Mouse (Mus musculus) 3134 (cell line): Measurements from ENCODE around the gene Vps26c.

ENCODE experiments used
- DNase-seq: peaks from one replicate; pipeline ENCODE4 v3.0.0-alpha.2; 2011; ENCODE audit warnings: low spot score; ENCODE audit not compliant: insufficient read length; ENCODE audit errors: extremely low read depth

Vps26c gene

DNA sequence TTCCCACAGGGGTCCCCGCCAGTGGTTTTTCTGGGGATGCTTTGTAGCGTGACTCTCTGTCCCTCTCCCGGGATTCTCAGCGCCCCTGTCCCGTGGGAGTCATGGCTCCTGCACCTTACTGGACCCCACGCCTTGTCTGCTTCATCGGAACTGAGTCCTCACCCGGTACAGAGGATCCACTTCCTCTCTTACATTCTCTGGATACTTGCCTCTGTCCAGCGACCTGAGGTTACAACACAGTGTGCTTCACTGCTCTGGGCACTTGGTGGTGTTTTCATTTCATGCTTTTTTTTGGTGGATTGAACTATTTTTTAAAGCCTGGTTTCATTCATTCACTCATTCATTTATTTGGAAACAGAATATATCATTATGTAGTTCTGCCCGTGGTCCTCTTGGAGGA lies 23.2 kb upstream of the Vps26c start:
- no peak for DNase-seq

DNA sequence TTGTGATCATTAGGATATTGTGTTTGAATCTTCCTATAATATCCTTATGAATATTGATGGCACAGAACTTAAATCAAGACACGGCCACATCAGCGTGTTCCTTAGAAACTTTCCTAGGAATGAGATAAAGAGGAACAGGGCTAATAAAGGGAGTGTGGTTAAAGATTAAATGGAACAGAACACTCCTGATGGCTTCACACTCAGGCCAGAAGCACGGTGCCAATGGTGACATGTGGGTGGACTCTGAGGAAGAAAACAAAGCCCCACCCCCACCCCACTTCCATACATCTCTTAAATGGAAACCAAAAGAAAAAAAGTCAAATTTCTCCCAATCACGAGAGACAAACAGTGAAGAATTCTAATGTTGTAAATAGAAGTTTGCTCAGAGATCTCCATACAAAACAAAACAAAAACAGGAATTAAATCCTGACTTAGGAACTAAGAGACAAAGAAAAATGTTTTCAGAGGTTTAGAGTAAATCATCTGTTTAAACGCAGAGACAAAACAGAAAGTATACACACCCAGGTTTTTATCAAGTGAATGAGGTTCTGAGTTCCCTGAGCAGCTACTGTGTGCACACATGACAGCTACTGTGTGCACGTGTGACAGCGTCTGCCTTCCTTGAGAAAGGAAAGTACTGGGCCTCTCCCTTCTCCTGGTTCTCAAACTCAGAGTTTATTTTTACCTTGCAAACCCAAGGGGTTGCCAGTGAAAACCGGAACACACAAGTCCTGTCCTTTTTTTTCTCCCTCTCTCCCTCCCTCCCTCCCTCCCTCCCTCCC lies 19.3 kb upstream of the Vps26c start:
- no peak for DNase-seq

DNA sequence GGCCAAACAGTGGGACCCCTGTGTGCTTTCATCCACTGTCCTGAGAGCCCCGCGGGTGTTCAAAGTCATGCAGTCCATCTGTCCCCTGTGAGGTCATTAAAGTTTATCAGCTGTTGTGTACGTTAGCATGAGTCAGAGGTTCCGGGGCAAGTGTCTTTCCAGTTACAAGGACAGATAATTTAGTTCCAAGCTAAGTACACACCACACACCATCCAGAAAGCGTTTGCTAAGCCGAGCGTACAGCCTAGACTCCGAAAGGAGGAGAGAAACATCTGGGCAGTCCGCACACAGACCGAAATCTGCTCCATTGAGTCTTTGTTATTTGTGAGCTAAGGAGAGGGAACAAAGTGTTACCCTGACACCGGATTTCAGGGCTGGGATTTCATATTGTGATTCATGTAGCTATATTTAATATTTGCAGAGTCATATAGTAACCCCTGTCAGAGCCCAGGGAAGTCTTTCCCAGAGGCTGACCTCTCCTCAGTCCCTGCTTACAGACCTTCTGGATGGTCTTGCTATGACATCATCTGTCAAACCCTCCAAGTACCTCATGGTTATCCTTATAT lies 18.0 kb upstream of the Vps26c start:
- no peak for DNase-seq

DNA sequence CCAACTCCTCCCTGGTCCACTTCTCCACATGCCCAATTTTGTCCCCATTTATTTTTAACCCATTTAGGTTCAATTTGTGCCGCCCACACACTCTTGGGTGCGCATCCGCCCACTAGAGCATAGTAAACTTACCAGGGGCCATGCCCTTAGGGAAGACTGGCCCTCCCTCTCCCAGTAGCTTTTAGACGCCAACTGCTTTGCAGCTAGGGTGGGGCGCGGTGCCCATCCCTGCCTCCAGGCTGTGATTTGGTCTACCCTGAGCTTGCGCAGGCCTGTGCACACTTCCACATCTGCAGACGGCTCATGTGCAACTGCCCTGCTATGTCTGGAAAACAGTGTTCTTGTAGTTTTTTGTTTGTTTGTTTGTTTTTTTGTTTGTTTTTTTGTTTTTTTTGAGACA lies 16.3 kb upstream of the Vps26c start:
- DNase-seq: no peak

DNA sequence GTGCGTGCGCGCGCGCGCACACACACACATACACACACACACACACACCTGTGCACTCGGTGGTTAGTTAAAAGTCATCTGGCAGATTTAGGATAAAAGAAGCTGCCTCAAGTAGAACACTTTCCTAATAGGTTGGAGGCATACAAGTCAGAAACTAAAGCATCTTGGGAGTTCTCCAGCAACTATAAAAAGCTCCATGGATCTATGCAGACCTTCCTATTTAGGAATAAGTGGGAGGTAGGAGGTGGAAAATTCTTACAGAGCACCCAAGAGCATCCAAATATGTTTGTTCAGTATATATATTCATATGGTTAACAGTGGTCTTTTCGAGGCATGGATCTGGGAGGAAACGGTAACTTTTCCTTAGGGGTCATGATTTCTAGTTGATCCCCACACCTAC lies 13.5 kb upstream of the Vps26c start:
- no peak for DNase-seq

DNA sequence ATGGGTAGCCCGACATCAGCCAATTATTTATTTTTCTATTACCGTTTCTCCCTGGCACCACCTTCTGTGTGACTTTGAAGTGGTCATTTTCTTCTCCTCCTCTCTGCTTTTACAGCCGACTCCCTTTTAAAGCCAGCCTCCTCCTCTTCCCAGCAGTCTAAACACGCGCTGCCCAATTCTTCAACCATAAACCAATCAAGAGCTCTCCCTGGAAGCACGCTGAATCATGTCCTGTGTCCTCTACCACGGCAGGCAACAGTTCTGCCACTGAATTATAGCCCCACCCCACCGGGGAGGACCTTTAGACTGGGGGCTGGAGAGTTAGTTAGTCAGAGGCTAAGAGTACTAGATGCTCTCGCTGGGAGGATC lies 10.5 kb upstream of the Vps26c start:
- DNase-seq: peak; percentile 66

DNA sequence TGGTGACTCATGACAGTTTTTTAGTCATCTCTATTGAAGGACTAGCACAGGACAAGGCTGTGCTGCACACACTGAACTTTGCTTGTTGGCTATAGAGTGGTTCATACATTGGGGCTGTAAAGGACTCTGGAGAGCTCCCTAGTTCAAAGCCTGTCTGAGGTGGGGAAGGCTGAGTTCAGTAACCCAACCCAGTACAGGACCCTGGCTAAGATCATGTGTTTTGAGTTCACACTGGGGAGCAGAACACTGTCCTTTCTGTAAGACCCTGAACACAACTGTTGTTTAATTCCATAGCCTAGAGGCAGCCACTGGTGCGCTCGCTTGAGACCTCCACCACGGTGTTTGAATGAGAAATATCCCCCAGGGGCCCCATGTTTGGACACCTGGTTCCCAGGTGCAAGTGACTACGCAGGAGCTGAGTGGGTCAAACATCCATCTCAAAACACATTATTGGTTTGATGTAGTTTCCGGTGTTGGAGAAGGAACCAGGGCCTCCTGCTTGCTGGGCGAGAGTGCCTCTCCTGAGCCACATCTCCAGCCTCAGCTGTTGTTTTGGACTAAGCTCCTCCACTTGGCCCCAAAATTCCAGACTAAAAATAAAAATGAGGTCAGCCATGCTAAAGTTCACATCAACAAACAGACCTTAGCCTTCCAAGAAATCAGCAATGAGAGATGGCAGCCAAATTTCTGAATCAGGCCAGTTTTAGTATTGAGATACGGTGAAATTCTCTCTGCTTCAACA lies 10.0 kb upstream of the Vps26c start:
- no peak for DNase-seq

DNA sequence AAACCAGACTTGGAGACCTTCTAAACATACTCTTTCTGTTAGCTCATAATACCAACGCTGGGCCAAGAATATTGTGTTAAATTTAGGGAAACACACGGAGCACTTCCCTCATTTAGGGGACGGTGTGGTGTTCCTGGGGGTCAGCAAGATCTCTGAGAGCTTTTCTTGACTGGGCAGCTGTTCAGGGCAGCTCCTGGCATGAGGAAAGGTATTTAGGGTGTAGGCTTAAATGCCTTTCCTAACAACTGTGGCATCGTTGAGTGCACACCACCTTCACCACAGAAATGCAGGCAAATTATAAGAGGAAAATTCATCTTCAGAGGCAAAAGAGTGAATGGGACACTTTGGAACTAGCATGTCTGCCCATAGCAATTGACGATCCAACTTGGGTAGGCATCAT lies 9.1 kb upstream of the Vps26c start:
- DNase-seq: no peak

DNA sequence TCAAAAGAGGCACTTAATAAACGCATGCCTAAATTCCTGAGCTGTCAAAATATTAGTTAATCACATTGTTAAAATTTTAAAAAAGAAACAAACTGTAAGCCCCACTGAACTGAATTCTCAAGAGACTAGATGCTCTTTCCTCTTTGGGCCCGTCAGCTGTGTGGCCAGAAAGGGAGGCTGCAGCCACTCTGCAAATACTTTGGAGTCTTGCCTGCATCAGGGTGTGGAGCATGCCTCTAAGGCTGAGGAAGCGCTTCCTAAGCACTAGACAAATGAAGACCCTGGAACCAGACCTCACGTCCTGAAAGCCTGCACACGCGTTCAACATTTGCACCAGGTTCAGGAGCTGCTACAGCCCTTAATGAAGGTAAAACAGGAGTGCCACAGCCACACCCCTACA lies 7.0 kb upstream of the Vps26c start:
- no peak for DNase-seq

DNA sequence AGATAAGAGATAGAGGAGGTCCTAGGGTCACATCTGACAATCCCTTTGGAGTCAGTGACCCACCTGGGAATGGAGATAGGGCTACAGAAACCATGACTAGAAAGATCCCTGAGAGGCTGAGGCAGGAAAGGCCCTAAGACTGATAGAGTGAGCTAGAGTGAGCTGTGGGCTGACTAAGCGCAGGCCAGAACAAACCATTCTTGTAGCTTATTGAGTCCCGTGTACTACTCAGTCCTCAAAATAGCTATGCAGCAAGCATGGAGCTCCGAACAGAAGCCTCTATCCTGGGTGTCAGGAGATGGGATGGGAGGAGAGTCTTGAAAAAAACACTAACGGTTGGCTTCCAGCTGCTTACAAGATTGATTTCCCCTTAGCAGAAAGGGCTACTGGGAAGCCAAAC lies 4.6 kb upstream of the Vps26c start:
- DNase-seq: no peak

DNA sequence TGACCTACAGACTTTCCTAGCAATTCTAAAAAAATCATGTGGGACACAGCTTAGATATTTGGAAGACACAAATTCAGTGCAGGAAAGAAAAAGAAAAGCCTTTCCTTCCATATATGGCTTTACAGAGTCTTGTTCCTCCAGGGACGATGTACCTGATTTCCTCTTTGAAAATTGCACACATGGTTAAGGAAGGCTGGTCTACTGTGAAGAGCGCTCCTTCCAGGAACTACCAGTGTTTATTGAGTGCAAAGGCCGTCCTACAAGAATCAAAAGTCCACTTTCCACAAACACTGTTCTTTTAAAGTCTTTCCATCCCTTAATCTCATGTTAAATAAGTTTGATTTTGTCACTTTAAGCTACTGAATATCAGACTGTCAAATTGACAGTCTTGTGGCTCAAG lies 916 bp upstream of the Vps26c start:
- no peak for DNase-seq

DNA sequence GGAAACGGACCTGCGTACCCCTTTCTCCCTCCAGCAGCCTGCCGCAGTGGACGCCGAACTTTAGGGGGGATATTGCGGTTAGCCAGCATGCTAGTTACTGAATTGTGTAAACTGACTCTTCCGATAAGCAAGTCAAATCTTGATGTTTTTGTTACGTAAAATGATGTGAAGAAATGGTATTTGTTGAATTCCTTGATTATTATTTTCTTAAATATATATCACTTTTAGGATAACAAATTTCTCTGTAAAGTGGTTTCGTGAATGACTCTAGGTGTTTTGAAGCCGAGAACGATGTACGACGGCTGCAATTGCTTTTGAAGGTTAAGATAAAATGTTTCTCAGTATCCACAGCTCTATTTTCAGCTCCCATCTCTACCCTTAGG lies 513 bp upstream of the Vps26c start:
- no peak for DNase-seq

DNA sequence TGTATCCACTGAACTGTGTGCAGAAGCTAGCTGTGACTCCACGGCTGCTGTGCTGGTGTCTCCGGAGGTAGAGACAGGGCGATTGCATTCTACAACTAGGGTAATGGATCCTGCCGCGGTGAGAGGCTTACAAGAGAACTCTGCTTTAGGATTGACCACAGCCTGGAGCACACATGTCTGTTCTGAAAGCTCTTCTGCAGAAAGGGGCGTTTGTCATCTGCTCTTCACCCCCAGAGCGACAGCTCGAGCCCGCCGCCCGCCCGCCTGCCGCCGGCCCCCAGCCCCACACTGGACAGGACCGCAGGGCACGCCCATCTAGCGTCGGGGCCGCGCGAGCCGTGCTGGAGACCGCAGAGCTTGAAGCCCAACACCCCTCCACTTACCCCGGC lies 681 bp downstream of the Vps26c start:
- DNase-seq: no peak

DNA sequence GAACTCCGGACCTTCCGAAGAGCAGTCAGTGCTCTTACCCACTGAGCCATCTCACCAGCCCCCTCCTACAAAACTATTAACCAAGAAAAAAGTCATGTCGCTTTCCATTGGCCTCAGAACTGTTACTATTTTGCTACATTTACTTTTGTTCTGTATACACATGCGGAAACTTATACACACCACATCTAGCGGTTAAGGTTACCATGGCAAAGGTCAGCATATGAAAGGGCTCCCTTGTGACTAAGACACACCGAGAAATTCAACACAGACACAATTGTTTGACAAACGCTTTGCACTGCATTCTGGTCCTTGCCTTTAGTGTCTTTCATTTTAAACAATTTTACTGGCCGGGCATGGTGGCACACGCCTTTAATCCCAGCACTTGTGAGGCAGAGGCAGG lies 1.9 kb downstream of the Vps26c start:
- no peak for DNase-seq

DNA sequence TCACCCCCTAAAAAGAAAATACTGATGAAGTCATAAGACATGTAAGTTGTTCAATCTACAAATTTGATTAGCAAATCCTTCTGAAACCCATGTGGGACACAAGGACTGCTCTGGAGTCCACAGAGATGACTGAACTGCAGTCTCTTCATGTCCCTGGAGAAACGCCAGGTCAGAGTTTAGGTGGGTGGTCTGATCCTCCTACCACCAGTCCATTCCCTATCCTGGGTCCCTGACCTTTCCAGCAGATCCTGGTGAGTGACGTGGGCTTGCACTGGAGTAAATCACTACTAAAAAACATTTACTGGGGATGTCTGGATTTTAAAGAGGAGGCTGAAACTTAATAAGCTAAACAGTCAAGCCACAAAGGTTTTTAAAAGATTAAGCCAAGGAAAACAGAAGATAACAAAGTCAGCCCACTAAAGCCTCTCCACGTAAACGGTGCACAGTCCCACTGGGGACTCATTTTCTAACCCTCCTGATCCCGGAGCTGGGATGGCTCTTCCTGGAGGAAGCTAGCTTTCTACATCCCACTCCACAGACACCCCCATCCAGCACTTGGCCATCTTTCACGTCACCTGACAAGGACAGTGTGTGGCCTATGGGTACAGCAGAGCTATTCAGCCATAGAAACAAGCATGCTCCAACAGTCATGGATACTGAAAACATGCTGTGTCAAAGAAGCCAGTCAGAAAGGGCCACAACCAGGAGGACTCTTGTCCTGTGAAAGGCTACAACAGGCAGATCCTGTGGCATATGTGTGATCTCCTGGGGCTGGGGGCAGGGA lies 2.8 kb downstream of the Vps26c start:
- no peak for DNase-seq

DNA sequence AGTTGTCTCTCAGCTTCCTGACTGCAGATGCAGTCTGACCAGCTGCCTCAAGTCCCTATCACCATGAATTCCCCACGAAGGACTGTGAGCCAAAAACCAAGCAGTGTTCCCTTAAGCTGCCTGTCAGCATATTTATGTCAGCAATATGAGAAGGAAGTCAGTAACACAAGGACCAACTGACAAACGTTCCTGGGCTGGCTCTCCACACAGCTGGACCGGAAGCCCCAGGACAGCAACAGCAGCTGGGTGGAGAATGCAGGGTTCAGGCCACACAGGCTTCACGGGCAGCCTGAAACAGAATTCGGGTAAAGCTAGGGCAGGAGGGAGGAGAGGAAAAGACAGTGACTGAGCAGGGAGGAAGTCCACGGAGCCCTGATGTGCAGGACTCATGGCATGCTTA lies 7.6 kb downstream of the Vps26c start:
- no peak for DNase-seq

DNA sequence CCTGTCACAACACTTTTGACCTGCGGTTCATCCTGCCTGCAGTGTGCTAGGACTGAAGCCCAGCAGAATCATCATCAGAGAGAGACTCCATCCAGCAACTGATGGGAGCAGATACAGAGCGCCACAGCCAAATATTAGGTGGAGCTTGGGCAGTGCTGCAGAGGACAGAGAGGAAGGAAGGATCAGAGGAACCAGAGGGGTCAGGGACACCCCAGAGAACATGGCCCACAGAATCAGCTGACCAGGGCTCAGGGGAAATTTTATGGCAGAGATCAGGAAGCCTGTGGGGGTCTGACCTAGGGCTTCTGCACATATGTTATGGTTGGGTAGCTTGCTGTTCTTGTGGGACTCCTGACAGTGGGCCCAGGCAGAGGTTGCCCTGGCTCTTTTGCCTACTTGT lies 9.0 kb downstream of the Vps26c start:
- no peak for DNase-seq

DNA sequence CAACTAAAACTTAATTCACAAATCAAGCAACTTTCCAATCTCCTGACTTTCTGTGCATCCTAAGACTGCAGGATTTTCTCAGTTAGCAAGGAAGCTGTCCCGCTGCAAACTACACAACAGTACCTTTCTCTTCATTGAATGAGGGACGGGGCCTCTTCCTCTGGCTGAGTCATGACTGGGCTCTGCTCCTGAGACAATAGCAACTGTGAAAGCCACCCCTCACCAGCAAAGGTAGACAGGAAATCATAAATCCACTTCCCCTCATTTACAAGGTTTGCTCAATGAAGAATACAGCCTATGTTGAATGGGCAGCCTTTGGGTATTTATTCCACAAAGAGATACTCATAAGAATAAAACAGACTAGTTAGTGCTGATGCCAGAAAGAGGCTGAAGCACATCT lies 16.6 kb downstream of the Vps26c start:
- no peak for DNase-seq

DNA sequence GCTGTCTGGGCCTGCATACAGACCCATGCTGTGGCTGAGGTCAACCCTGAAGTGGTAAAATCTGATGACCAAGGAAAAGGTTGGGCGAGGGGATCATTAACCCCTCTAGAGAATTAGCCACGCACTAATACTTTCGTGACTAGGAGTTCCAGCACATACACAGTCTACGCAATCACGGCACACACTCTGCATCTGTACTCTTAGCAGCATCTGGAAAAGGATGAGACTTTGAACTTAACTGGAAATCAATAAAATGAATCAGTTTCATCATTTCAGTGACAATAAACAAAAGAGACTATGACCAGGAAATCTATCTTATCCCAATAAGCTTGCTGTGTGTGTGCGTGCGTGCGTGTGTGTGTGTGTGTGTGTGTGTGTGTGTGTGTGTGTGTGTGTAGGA lies 17.9 kb downstream of the Vps26c start:
- no peak for DNase-seq

DNA sequence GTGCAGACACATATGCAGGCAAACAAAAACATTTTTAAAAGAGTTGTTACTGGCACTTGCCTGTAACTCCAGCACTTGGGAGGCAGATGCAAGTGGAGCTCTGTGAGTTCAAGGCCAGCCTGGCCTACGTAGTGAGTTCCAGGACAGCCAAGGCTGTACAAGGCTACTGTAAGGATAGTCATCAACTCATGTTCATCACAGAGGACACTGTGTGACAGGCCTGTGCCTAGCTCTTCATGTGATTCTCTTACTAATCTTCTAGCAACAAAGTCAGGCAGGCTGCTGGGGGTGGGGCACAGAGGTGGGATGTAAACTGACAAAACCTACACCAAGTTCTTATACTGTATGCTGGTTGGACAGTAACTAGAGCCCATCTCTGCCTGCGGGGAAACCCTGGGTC lies 19.6 kb downstream of the Vps26c start:
- DNase-seq: no peak

DNA sequence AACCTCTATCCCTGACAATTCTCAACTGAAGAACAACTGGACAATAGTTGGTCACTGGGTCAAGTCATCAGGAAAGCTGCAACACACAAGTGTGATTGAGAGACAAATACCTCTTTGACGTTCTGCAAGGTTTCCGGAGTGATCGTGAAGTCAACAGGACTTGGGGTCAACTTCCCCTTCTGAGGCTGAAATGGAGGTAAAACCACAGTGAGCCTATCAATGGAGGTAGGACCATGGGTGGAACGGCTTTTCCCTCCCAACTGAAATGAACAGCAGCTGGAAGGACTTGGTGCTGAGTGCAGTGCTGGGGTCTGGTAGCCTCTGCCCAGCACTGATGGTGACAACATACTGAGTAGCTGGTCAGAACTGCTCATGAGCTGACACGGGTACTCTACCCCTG lies 22.4 kb downstream of the Vps26c start:
- no peak for DNase-seq

DNA sequence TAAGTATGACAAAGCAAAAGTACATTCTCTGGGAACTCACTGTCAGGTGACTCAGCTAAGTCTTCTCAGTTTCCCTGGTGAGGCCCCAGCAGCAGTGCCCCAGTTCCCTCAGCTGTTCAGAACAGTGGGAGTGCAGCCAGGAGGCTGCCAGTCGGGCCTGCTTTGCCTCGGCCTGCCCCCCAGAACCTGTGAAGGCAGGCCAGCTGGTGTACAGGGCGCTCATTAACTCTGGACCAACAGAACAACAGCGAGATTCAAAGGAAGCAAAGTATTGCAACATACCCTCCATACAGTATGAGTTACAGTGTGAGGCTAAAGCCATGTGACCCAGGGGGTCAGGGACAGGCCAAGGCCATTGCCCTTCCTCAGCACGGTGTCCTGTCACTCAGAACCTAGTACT lies 28.7 kb downstream of the Vps26c start:
- DNase-seq: peak; percentile 46
